Mouse (Mus musculus) right cerebral cortex, postnatal 25 days (tissue): ENCODE results near the gene Sdccag8.
"Not testable (repeated sequence)": the region's sequence is repeated elsewhere in the genome, so short reads cannot be mapped to it uniquely, and the experiment has no call there.

Source experiments
- DNase-seq: peaks from one replicate; pipeline ENCODE4 v3.0.0; 2022

Sdccag8 gene

DNA sequence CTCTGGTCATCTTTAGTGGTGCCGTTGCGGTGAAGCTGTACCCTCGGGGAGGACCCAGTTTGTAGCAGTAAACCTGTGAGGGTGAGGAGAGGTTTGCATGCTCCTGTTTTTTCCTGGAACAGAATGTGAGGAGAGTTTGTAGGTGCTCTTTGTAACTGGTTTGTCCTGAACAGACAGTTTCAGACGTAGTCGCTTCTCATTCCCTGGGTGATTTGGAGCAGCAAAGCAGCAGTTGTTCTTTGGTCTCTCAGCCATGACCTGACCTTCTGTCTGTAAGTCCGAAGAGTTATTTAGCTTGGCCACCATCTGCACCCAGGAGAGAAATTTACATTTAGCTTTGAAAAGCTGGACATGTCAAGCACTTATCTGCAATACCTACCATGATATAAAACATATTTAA, 65.2 kb downstream of the Sdccag8 start:
- no peak for DNase-seq

DNA sequence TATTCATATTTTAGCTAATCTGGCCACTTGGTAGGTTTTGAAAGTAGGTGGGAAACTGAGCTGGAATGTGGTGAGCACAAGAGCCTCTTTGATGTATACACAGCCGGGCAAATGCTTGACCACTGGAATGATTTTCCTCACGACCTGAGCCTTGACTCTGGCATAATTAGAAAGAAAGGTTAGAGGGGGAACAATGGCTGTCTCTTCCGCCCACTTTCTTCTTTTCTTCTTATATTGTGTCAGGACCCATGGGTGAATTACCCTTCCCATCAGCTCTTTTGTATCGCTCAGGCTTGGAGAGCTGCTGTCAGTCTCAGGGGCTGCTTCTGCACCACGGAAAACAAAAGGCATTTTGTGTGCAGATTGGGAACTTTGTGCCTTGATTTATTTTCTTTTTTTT, 65.6 kb downstream of the Sdccag8 start:
- DNase-seq = no peak

DNA sequence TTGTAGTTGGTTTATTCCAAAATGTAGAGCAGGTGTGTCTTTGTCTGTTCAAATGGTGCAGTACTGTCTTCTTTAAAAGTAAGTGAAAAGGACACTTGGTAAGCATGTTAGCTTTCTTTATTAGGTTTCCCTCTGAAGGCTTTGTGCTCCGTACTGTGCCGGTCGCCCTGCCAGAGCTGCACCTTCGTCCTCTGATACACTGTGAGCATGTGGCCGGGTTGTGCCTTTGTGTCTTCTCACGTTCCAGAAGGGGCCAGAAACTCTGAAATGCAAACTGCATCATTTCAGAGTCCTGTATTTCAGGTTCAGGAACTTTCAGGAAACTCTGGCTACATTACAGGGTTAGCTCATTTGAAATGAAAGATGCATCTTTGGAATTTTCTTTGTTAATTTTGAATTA, 66.5 kb downstream of the Sdccag8 start:
- no peak for DNase-seq

DNA sequence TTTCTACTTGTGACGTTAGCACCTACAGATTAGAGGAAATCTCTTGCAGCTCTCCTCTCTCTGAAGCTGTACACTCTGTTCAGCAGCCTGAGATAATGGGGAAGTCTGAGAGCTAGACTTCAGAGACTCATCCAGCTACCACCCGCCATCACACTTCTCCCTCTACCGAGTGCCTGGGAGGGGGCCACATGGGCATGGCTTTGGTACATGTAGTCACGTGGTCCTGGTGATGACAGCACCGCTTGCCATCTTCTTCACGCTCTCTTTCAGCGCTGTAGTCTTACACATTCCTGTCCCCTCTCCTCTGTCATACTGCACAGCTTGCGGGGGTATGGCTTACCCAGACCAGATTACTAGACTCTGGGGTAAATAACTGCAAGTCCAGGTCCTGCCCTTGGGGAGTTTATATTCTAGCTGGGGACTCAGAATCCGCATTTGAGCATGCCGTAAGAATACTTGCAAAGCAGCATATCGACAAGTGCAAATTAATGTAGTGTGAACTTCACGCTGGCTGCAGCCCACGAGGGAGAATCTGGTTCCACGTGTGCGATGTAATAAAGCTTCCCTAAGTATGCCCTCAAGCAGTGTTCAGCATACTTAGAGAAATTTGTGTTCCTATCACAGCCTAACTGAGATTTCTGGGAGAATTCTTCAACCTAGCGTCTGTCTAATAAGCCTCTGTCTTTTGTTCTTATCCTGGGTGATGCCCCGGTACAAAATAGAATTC, 70.9 kb downstream of the Sdccag8 start:
- DNase-seq = peak; percentile 24

DNA sequence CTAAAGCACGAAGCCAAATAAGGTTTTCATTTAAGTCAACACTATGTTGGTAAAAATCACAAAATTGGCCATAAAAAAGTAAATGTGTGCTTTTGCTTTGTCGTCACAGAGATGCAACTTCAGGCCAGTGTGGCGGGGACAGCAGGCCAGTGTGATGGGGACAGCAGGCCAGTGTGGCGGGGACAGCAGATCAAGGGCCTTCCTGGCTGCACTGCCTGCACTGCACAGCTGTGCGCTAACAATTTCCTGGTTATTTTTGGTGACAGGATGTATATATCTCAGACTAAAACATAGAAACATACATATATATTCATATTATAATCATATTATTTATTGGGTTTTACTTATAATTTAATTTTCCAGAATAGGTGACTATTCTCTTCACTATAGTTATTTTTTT, 71.5 kb downstream of the Sdccag8 start:
- no peak for DNase-seq

DNA sequence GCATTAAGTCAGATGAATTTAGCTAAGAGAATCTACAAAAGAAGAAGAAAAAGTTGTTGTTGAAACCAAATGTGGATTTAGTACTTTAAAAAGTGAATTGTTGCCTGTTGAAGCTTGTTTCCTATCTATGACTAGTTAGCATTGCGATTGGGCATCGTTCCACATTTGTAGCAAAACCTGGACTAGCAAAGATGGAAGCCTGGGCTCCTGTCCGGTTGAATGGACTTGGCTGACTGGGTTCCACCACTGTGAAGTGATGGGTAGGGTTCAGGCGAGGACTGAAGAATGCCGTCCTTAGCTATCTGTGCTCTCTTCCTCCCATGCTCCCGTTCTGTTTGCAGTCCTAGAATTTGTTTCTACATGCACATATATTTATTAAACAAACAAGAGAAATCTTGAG, 89.3 kb downstream of the Sdccag8 start:
- no peak for DNase-seq

DNA sequence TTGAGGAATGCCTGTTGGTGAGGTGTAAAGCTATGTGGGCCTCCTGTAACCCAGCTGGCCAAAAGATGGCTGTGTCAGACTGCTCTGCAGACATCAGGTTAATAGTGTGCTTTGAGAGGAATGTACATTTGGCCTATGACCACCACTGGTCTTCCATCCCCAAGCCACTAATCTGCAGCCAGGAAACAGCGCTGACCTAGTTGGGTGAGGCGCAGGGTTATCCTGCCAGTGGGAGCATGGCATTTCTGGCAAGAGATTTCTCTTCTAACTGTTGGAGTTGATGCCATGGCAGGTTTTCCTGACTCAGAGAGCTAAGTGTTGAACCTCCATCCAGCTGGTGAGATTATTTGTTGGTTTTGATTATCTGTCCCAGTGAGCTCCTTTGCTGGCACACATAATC, 101.5 kb downstream of the Sdccag8 start:
- no peak for DNase-seq

DNA sequence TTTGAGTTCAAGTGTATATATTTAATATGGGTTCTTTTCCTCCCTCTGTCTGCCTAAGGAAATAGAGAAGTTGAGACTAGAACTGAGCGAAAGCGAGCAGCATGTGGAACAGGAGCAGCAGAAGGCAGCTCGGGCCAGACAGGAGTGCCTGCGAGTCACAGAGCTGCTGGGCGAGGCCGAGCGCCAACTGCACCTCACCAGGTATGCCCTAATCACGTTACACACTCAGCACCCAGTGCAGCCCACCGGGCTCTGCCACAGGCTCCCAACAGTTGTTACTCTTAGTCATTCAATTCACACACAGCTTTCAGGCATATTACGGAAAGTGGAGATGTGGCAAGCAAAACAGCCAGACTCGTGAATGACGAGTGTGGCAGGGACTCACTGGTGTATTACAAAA, 105.0 kb downstream of the Sdccag8 start:
- DNase-seq = no peak

DNA sequence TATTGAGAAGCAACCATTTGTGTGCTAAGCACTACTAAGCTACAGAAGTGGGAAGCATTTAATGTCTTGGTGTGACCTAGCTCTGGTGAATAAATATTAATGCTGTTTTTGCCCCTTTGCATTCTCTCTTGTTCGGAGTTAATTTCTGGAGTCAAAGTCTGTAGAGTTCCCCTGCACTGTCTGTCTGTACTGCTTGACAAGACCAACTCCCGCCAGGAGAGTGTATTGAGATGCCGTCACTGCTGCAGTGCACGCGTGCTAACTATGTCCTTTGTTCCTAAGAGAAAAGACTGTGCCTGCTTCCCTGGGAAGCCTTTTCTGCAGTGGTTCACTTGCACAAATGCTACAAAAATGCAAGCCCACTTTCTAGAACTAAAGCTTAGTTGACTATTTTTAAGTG, 108.4 kb downstream of the Sdccag8 start:
- no peak for DNase-seq

DNA sequence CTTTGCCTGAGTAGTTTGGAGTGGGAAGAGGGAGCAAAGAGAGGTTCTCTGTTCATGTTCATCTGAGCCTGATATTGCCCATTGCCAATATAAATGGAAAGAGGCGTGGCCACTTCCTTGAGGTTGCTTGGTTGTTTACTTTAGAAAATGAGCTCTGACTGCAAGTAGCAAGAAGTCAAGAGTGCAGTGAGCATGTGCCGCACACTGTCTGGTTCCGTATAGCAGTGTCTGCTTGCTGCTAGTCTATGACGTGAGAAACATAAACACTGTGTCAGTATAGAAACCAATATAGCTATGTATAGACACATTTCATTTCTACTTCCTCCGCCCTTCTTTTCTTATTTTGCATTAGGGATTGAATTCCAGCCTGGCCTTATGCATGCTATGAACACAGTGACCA, 111.5 kb downstream of the Sdccag8 start:
- no peak for DNase-seq

DNA sequence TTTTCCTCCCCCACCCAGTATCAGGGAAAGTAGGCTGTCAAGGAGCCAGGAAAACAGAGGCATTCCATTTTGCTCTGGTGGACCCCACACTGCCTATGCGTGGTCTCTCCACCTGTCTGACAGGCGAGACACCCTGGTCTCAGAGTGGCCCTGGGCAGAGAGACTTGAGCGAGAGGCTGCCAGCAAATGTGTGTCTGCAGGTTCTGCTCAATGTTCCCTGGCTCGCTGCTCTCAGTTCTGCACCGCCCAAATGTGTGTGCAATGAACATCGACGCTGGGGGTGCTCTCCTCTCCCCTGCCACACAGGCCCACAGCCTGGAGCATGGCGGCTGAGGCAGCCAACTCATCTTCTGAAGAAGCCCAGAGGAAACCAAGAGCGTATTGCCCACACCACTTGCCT, 112.9 kb downstream of the Sdccag8 start:
- peak; percentile 70 for DNase-seq

DNA sequence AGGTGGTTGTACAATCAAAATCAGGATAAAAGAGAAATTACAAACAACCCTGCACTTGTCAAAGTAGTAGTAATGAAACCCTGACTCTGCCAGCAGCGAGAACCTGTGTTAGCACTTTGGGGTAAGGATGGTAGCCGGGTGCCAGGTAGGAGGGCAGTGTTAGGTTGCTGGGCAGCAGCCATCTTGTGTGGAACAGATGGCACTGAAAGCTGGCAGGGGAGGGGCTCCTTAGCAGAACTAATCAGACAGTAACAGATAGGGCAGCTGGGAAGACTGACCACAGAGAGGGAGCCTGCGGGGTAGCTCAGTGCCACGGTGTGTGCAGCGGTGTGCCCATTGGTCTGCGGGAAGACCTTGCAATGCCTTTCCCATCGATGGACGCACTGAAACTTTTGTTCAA, 115.2 kb downstream of the Sdccag8 start:
- DNase-seq = peak; percentile 45

DNA sequence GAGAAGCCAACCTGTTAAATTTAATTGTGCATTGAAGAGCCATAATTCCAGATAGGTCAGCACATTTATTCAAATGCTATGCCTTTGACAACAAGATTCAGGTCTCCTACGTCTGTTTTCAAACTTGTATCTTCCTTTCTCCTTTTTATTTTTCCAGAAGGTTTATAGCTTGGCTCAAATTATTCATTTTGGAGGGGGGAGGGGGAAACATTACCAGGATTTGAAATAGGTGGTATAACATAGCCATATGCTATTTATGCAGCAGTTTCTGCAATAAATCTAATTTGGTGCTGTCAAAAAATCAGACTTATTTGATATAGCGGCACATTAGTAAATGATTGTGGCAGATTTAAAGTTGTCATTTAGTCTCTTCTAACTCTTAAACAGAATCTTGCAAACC, 116.1 kb downstream of the Sdccag8 start:
- DNase-seq = no peak

DNA sequence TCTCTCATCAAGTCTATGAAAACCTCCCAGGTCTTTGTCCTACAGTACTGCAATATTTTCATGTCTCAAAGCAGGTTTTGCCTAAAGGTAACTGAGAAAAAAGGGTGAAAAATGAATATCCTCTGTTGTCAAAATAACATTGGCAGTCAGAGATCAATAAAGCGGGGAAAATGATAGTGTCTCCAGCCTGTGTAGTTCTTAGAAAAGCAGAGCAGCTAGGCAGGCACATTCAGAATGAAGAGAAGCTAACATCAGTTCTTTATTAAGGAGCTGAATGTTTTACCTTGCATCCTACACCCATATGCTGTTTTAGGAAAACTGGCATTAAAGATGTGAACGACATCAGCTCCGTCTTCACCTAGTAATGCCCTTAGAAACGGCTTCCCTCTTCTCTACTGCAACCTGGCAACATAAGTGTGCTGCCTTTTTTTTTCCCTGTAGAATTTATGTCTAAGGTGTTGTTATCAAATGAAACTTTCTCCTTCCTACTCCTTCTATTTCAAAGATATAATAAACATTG, 116.6 kb downstream of the Sdccag8 start:
- DNase-seq = no peak

DNA sequence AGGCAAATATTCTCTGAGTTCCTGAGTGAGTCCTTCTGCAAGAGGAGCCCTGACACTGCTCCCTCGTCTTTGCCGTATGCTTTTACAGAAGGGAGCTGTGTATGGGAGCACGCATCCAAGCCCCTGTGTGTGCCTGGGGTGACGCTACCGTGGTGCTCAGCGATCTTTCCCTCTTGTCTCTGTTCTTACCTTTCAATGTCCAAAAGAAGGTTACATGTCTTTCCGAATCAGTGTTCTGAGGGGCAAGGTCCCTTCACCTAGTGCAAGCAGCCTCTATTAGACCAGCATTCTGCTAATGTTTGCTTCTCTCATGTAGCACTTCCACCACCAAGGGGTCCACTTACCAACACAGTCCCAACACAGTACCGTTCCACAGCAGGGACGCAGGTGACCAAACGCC, 117.1 kb downstream of the Sdccag8 start:
- peak; percentile 43 for DNase-seq

DNA sequence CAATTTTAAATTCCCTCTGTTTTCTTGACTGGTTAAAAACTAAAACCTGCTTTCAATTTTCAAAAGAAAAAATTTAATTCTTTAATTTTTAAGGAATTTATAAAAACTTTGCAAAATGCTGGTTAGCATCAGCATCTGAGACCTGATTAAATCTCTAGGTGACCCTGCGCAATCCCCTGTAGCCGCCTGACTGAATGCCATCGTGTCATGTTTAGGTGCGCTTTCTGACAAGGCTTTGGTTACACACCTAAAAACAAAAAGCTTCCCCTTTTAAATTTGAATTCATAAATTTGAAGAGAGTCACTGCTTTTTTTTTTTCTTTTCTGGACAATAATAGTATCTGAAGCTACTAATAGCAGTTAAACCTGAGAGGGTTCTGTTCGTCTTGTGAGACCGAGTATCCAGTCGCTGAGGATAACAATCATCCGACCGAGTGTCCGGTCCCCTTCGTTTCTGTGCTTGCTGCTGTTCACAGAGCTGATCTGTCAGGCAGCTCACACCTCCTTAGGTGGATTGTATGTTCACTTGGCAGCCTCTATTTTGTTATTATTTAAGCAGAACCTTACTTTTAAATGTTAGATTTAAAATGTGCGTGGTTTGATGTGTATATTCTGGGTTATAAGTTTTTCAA, 118.0 kb downstream of the Sdccag8 start:
- DNase-seq = no peak

DNA sequence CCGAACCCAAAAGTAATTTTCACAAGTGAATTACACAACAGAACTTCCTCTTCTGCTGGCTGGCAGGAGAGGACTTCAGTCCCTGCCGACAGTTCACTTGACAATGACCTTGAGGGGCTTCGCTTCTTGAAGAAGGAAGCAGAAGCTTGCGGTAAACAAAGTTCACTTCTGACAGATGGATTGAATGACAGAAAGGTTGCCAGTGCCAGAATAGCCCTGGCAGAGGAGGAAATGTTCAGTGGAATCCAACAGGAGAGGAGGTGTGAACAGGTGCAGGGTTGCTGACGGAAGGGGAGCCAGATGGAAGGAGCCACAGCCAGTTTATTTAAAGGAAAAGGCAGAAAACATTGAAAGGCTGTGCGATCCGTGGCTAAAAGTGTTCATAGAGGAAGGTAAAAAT, 118.9 kb downstream of the Sdccag8 start:
- DNase-seq = peak; percentile 83

DNA sequence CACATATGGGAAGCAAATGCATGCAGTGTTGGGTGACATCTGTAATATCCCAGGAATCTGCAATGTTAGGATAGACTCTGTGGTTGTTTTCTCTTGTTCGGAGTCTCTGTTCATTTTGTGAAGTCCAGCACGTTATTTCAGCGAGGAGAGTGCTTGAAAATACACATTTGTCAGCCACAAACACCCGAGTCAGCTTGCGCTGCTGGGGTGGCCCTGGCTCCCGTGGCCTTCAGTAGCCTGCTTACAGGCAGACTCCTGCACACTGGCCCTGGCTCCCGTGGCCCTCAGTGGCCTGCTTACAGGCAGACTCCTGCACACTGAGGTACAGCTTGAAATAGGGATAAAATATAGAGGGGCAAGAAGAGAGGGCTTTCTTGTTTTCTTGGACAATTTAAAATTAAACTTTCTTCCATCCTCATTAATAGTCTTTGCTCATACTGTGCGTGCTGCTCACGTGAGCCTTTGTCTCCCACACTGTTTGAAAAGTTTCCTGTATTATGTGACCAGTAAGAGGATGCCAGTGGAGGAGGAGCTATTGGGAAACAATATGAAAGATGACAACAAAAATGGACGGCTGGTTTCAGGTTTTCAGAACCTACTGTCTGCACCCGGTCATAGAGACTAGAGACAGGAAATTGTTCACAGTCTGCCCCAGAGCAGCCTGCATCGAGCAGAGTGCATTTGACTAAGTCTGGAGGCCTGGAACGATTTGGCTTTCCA, 119.7 kb downstream of the Sdccag8 start:
- no peak for DNase-seq

DNA sequence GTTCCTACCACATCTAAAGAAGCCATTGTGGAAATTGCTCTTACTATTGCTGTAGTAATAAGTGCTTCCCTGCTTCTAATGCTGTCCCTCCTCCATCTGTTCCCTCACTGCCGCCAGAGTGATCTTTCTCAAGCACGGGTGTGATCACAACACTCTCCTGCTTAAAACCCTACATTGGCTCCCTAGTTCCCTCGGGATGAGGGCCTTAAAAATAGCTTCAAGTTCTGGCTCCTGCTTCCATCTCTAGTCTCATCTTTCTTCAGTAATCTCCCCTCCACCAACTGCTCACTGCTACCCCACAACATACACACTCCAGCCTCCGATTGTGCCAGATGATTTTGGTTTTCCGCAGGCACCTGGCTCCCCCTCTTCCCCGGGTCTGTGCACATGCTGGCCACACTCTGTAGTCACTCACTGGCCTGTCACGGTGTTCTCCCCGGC, 125.5 kb downstream of the Sdccag8 start:
- DNase-seq = peak; percentile 54

DNA sequence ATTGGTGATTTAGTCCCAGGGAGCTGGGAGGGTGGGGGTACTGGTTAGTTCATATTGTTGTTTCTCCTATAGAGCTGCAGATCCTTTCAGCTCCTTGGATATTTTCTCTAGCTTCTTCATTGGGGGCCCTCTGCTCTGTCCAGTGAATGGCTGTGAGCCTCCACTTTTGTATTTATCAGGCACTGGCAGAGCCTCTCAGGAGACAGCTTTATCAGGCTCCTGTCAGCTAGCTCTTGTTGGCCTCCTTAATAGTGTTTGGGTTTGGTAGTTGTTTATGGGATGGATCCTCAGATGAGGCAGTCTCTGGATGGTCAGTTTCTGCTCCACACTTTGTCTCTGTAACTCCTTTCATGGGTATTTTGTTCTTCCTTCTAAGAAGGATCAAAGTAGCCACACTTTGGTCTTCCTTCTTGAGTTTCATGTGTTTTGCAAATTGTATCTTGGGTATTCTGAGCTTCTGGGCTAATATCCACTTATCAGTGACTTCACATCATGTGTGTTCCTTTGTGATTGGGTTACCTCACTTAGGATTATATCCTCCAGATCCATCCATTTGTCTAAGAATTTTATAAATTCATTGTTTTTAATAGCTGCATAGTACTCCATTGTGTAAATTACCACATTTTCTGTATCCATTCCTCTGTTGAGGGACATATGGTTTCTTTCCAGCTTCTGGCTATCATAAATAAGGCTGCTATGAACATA, 127.0 kb downstream of the Sdccag8 start:
- not testable (repeated sequence) for DNase-seq

DNA sequence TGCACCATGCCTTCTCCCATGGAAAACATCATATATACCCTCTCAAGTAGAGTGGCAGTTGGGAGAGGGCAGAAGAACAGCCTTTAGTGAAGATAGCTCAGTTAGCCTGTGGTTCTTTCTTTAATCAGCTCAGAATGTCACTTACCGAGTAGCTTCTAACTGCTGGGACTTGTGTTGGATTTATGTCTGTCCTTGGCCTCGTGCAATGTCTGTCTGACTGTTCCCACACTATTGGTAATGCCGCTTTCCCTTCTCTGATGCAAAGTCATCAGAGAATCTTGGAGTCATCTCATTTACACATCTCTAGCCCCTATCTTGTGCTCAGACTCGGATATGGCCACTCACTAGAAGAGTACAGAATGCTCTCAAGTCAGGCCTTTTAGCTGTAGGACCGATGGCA, 128.7 kb downstream of the Sdccag8 start:
- DNase-seq = no peak

DNA sequence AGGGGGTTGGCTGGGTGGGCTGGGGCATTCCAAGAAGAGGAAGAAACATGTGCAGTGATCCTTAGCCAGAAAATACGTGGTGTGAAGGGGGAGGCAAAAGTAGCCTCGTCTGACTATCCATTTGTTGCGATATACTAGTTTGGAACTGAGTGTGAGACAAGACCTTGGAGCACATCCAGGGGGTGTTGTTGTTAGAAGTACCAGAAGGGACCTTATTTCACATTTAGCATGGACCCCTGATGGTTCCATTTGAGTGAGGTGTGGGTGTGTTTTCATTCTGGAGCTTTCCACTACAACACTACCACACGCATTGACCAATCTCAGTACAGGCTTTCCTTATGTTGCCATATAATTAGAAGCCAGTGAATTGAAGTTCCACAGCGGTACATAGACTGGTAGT, 129.5 kb downstream of the Sdccag8 start:
- no peak for DNase-seq

DNA sequence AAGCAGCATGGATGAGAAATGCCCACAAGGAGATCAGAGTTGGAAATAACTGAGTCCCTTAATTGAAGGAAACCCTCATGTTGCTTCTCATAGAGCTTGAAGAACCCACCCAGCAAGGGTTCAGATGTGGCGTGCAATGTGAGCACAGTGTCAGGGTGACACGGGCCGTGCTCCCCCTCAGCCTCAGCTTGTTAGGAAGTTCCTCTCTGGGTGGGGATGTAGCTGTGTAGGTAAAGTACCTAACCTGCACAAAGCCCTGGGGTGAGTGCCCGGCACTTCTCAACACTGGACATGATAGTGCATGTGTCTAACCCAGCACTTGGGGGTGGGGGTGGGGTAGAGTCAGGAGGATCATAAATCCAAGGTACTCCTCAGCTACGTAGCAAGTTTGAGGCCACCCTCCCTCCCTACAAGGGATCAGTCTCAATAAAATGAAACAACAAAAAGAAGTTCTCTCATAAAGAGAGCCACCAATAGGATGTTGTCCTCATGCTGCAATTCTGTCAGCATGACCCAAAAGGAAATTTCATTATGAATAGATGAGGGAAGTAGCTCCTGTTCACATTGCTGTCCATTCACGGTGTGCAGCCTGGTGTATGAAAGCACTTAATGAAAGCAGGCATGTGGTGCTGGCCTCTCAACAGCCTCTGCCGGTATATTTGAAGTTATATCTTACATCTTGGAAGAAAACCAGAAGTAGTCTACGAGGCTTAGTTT, 130.2 kb downstream of the Sdccag8 start:
- no peak for DNase-seq
